Mouse (Mus musculus) lung, postnatal 0 days (tissue): ENCODE measurements around the gene Abl1.

Source experiments
- CTCF ChIP-seq: IDR thresholded peaks from 2 replicates; pipeline ENCODE4 v1.5.1; 2016; ENCODE audit warnings: antibody characterized with exemption, mild to moderate bottlenecking
- EP300 ChIP-seq: IDR thresholded peaks from 2 replicates; pipeline ENCODE4 v1.6.1; 2016; ENCODE audit warnings: antibody characterized with exemption, mild to moderate bottlenecking, control low read depth

GRCm38 (mm10) chr2:31759751-31760460, 71.7 kb downstream of the Abl1 start:
- no peak for TF ChIP-seq CTCF
- TF ChIP-seq EP300, result no peak
